In the genomic region with DNA sequence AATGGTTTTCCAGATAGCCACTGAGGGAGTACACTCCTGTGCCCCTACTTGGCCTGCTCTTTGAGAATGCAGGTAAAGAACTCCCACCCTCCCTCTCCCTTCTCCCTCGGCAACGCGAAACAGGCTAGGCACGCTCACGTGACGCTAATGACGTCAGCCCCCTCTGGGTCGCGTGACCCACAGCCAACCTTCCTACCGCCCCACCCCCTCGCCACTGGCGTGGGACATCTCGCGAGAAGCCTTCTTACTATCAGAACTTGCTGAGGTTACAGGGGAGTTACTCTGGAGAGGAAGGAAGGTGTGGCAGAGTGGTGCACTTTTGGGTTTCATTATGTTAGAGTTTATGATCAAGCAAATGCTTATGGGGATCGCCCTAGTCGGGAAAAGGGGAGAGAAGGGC, we compare ENCODE assay signal across 8 mouse cellular contexts. TPM values are rescaled to one million over a fixed set of nuclear protein-coding genes. Genes with fewer than 3 reads are reported as not detected.
DNase-seq lines count a peak whose midpoint lies in the region; ATAC-seq and TF ChIP-seq lines count a peak whose summit lies in the region.

A gene (plus strand): TSS at position 217 of the 400 bp plus-strand sequence.

- peak; percentile 72; the same call in 1 of the 2 replicates for TF ChIP-seq POLR2A in limb, embryonic 14.5 days (IDR thresholded peaks at IDR 0.05; ENCODE audit: borderline replicate concordance, extremely low read depth, insufficient read depth, insufficient read length)
- TF ChIP-seq POLR2A in spleen, adult 2 months (IDR thresholded peaks at IDR 0.05; ENCODE audit: low read depth, low read length): peak; percentile 88

- H3K36me3 ChIP-seq in C2C12 (ENCODE audit: control insufficient read depth, insufficient read depth): peaks cover 15% of the 10 kb centered on the region
- H3K36me3 ChIP-seq in erythroblast, embryonic 14.5 days (ENCODE audit: control insufficient read depth): no peaks in the 10 kb centered on the region
- H3K36me3 ChIP-seq in heart, embryonic 10.5 days: peaks cover 6% of the 10 kb centered on the region
- no peaks in the 10 kb centered on the region for H3K36me3 ChIP-seq in kidney, embryonic 14.5 days (ENCODE audit: control insufficient read depth, insufficient read depth, low read length)
- no peaks in the 10 kb centered on the region for H3K36me3 ChIP-seq in limb, embryonic 14.5 days (ENCODE audit: control insufficient read depth, insufficient read depth, low read length)
- no peaks in the 10 kb centered on the region for H3K36me3 ChIP-seq in midbrain, embryonic 16.5 days (ENCODE audit: control insufficient read depth, insufficient read depth, low read length)
- H3K36me3 ChIP-seq in spleen, adult 2 months (ENCODE audit: control insufficient read depth, insufficient read depth, low read length): peaks cover 4% of the 10 kb centered on the region

- ATAC-seq in kidney, embryonic 14.5 days (ENCODE audit: low FRiP score, low TSS enrichment): peak; percentile 92
- ATAC-seq in limb, embryonic 14.5 days (ENCODE audit: low FRiP score, low read depth): peak; percentile 94
- ATAC-seq in midbrain, embryonic 16.5 days: peak; percentile 93

- H3K4me1 ChIP-seq in erythroblast, embryonic 14.5 days (ENCODE audit: control insufficient read depth): peaks cover 19% of the 10 kb centered on the region
- H3K4me1 ChIP-seq in heart, embryonic 10.5 days: 0 out of 2 replicates have a peak, but pooled peaks cover 3% of the 10 kb centered on the region
- H3K4me1 ChIP-seq in kidney, embryonic 14.5 days (ENCODE audit: control insufficient read depth, insufficient read depth, low read length): no peaks in the 10 kb centered on the region
- peaks cover 12% of the 10 kb centered on the region for H3K4me1 ChIP-seq in limb, embryonic 14.5 days (ENCODE audit: control insufficient read depth, insufficient read depth, low read length)
- peaks cover 12% of the 10 kb centered on the region for H3K4me1 ChIP-seq in midbrain, embryonic 16.5 days (ENCODE audit: control insufficient read depth, insufficient read depth, low read length)
- no peaks in the 10 kb centered on the region for H3K4me1 ChIP-seq in spleen, adult 2 months (ENCODE audit: control insufficient read depth, insufficient read depth, insufficient read length)

- H3K27ac ChIP-seq in heart, embryonic 10.5 days: peak within 1 kb of the TSS; percentile 97
- peak within 1 kb of the TSS; percentile 96 for H3K27ac ChIP-seq in kidney, embryonic 14.5 days (ENCODE audit: low read depth, low read length)
- H3K27ac ChIP-seq in limb, embryonic 14.5 days (replicated peaks; ENCODE audit: low read depth, low read length): peak within 1 kb of the TSS; percentile 92
- peak within 1 kb of the TSS; percentile 97 for H3K27ac ChIP-seq in midbrain, embryonic 16.5 days (ENCODE audit: low read length)
- H3K27ac ChIP-seq in spleen, adult 2 months (ENCODE audit: insufficient read depth, low read length): peak within 1 kb of the TSS; percentile 98

- H3K9ac ChIP-seq in kidney, embryonic 14.5 days (ENCODE audit: low read depth, low read length): peak within 1 kb of the TSS; percentile 84
- peak within 1 kb of the TSS; percentile 90 for H3K9ac ChIP-seq in limb, embryonic 14.5 days (ENCODE audit: low read depth, low read length, severe bottlenecking)
- peak within 1 kb of the TSS; percentile 96 for H3K9ac ChIP-seq in midbrain, embryonic 16.5 days (ENCODE audit: low read depth, low read length)

- peak within 1 kb of the TSS; percentile 89 for H3K4me2 ChIP-seq in kidney, embryonic 14.5 days (replicated peaks; ENCODE audit: low read depth, low read length)
- peak within 1 kb of the TSS; percentile 80 for H3K4me2 ChIP-seq in limb, embryonic 14.5 days (replicated peaks; ENCODE audit: low read depth, low read length, severe bottlenecking)
- H3K4me2 ChIP-seq in midbrain, embryonic 16.5 days (ENCODE audit: low read length): peak within 1 kb of the TSS; percentile 81

- peaks cover 41% of the 10 kb centered on the region for H3K79me2 ChIP-seq in C2C12 (ENCODE audit: control insufficient read depth, insufficient read depth)

- no peaks in the 10 kb centered on the region for H3K27me3 ChIP-seq in C2C12 (ENCODE audit: control insufficient read depth, insufficient read depth, insufficient read length)
- H3K27me3 ChIP-seq in erythroblast, embryonic 14.5 days (ENCODE audit: control insufficient read depth): peaks cover 29% of the 10 kb centered on the region
- no peaks in the 10 kb centered on the region for H3K27me3 ChIP-seq in heart, embryonic 10.5 days (ENCODE audit: insufficient read depth, poor library complexity, severe bottlenecking)
- no peaks in the 10 kb centered on the region for H3K27me3 ChIP-seq in kidney, embryonic 14.5 days (ENCODE audit: control insufficient read depth, insufficient read depth, low read length)
- H3K27me3 ChIP-seq in limb, embryonic 14.5 days (ENCODE audit: control insufficient read depth, insufficient read depth, low read length): no peaks in the 10 kb centered on the region
- no peaks in the 10 kb centered on the region for H3K27me3 ChIP-seq in midbrain, embryonic 16.5 days (ENCODE audit: control insufficient read depth, insufficient read depth, low read depth, low read length)
- no peaks in the 10 kb centered on the region for H3K27me3 ChIP-seq in spleen, adult 2 months (ENCODE audit: control insufficient read depth, insufficient read depth, low read length)

- H3ac ChIP-seq in C2C12 (ENCODE audit: control insufficient read depth, insufficient read length, low read depth): peak within 1 kb of the TSS; percentile 90

- TF ChIP-seq CTCF in C2C12 (IDR thresholded peaks at IDR 0.05; ENCODE audit: control insufficient read depth, insufficient read depth, insufficient read length): no peak
- no peak for TF ChIP-seq CTCF in spleen, adult 2 months (IDR thresholded peaks at IDR 0.05; ENCODE audit: extremely low read depth, insufficient read depth, insufficient read length, insufficient replicate concordance)

- H3K4me3 ChIP-seq in C2C12 (ENCODE audit: insufficient read depth, poor library complexity, severe bottlenecking): peak within 1 kb of the TSS; percentile 82
- H3K4me3 ChIP-seq in erythroblast, embryonic 14.5 days (replicated peaks): peak within 1 kb of the TSS; percentile 63
- peak within 1 kb of the TSS; percentile 84 for H3K4me3 ChIP-seq in heart, embryonic 10.5 days
- peak within 1 kb of the TSS; percentile 82 for H3K4me3 ChIP-seq in kidney, embryonic 14.5 days (ENCODE audit: low read length)
- H3K4me3 ChIP-seq in limb, embryonic 14.5 days (replicated peaks; ENCODE audit: low read length): peak within 1 kb of the TSS; percentile 82
- H3K4me3 ChIP-seq in midbrain, embryonic 16.5 days (ENCODE audit: low read depth, low read length): peak within 1 kb of the TSS; percentile 91
- H3K4me3 ChIP-seq in spleen, adult 2 months (ENCODE audit: extremely low read depth, insufficient read depth, insufficient read length): peak within 1 kb of the TSS; percentile 86

- H3K79me3 ChIP-seq in C2C12 (ENCODE audit: low read depth): peaks cover 35% of the 10 kb centered on the region

- no peaks in the 10 kb centered on the region for H3K9me3 ChIP-seq in erythroblast, embryonic 14.5 days (ENCODE audit: control insufficient read depth, low read length)
- no peaks in the 10 kb centered on the region for H3K9me3 ChIP-seq in heart, embryonic 10.5 days
- no peaks in the 10 kb centered on the region for H3K9me3 ChIP-seq in kidney, embryonic 14.5 days (ENCODE audit: control insufficient read depth, low read length)
- H3K9me3 ChIP-seq in limb, embryonic 14.5 days (ENCODE audit: control insufficient read depth, low read length): no peaks in the 10 kb centered on the region
- H3K9me3 ChIP-seq in midbrain, embryonic 16.5 days (replicated peaks; ENCODE audit: control insufficient read depth, low read length, poor library complexity, severe bottlenecking): no peaks in the 10 kb centered on the region

- DNase-seq in brain, embryonic 18.5 days (ENCODE audit: low read depth, low spot score): peak; percentile 86
- peak; percentile 96 for DNase-seq in heart, embryonic 10.5 days (ENCODE audit: low spot score)
- peak; percentile 98 for DNase-seq in limb, embryonic 14.5 days (ENCODE audit: low spot score)
- peak; percentile 97 to 98 for DNase-seq in spleen, adult 2 months (ENCODE audit: low read depth in 1 of 2, low spot score in 2 of 2)

- WGBS in heart, embryonic 10.5 days: 0% methylated on average over 16 of the region's 16 CpGs
- 2% methylated on average over 16 of the region's 16 CpGs for WGBS in kidney, embryonic 14.5 days
- WGBS in limb, embryonic 14.5 days: under 1% methylated on average over 16 of the region's 16 CpGs
- 0% methylated on average over 16 of the region's 16 CpGs for WGBS in midbrain, embryonic 16.5 days
- under 1% methylated on average over 16 of the region's 16 CpGs for whole genome bisulfite sequencing in spleen, adult 2 months

TF ChIP-seq in C2C12, 6 proteins besides CTCF, POLR2A, EP300 and RAD21:
- TF ChIP-seq MYOG (IDR thresholded peaks at IDR 0.05; ENCODE audit: control insufficient read depth, extremely low read depth, insufficient read length) (no peak), USF1 (IDR thresholded peaks at IDR 0.05; ENCODE audit: low read depth) (peak; percentile 100), MAX (IDR thresholded peaks at IDR 0.05) (peak; percentile 57), MYOD1 (IDR thresholded peaks at IDR 0.05; ENCODE audit: control insufficient read depth, insufficient read length, low read depth) (no peak), CEBPB (IDR thresholded peaks at IDR 0.05; ENCODE audit: low read depth) (no peak), FOSL1 (IDR thresholded peaks at IDR 0.05; ENCODE audit: insufficient read depth, low read length, poor library complexity, severe bottlenecking) (no peak)
TF ChIP-seq in C2C12: peak in this region for 2.

RNA-seq across cellular contexts. Expression of the gene that starts here (rescaled TPM):
- polyA plus RNA-seq in C2C12 (2012; fragmentation: generic; extraction: Trizol): 23.5 TPM
- 0.02 TPM in 1 of 2 replicates, not detected in the other for polyA plus RNA-seq in erythroblast, embryonic 14.5 days (2012)
- 58.0 and 93.6 TPM in 2 replicates for polyA plus RNA-seq in heart, embryonic 10.5 days (2016; fragmentation: Nextera tagmentation; extraction: Ambion mirVana)
- 20.3 and 29.4 TPM in 2 replicates for polyA plus RNA-seq in kidney, embryonic 14.5 days (2014; fragmentation: Nextera tagmentation; extraction: Ambion mirVana)
- polyA plus RNA-seq in limb, embryonic 14.5 days (2012; rRNA removed): 40.0 and 46.0 TPM in 2 replicates
- 37.4 and 43.4 TPM in 2 replicates for polyA plus RNA-seq in limb, embryonic 14.5 days (2014; fragmentation: Nextera tagmentation; extraction: Ambion mirVana)
- 62.5 and 74.7 TPM in 2 replicates for polyA plus RNA-seq in midbrain, embryonic 16.5 days (2015; fragmentation: Nextera tagmentation; extraction: Ambion mirVana)
- polyA plus RNA-seq in spleen, adult 2 months (2012; rRNA removed): 43.4 and 54.7 TPM in 2 replicates

Comparison
In these comparisons a context has a peak if more than half of its experiments do, and no peak if none do; other contexts are left out.
1. Peak in every context shown above with its lines: DNase-seq, ATAC-seq, H3K4me3 ChIP-seq and H3K27ac ChIP-seq.
2. RNA of the gene that starts here (polyA plus RNA-seq): 62.5 to 74.7 TPM in midbrain, embryonic 16.5 days, 58.0 to 93.6 TPM in heart, embryonic 10.5 days, 43.4 to 54.7 TPM in spleen, adult 2 months, 37.4 to 46.0 TPM in limb, embryonic 14.5 days, 20.3 to 29.4 TPM in kidney, embryonic 14.5 days and 23.5 TPM in C2C12 (single experiment); 0.02 TPM in erythroblast, embryonic 14.5 days; every median in the first group is over 10 times any median in the second.